Mouse (Mus musculus) liver, adult 2 months (tissue): ENCODE results near the gene Zfand2a.

Source experiments
- CTCF ChIP-seq: fragments of 200-500 bp; IDR thresholded peaks from 2 replicates; pipeline ENCODE4 v1.5.1; 2011; ENCODE audit warnings: low read depth, low read length, control low read depth
- POLR2A ChIP-seq: fragments of 200-500 bp; IDR thresholded peaks from 2 replicates; pipeline ENCODE4 v1.6.1; 2011; ENCODE audit warnings: low read length, control low read depth; ENCODE audit not compliant: insufficient read depth; ENCODE audit errors: extremely low read depth

DNA sequence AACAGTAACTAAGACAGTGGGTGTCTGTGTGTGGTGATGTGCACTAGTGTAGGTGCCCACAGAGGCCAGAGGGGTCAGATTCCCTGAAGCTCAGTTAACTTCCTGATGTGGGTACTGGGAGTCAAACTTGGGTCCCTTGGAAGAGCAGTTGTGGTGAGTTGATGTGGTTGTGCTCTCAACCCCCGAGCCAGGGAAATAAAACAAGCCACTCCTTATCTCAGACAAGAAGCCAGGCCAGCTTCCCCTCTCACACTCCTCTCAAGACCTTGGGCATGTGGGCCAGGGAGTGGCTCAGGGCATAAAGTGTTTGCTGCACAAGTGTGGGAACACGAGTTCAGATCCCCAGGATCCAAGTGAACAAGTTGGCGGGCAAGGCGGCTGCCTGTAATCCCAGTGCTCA lies 17.5 kb downstream of the Zfand2a start:
- no peak for TF ChIP-seq POLR2A
- no peak for TF ChIP-seq CTCF
